Mouse (Mus musculus) hindbrain, postnatal 0 days (tissue): Measurements from ENCODE around the gene March10. TPM values are rescaled to one million over a fixed set of nuclear protein-coding genes. Genes with fewer than 3 reads are reported as not detected.

Experiments used
- ATAC-seq: fragments of 200-750 bp; cut with Nextera tagmentation; 2 replicates; pipeline ENCODE4 v1.8.0; 2017; ENCODE audit warnings: mild to moderate bottlenecking, moderate TSS enrichment, moderate library complexity
- DNase-seq: peaks from one replicate; pipeline ENCODE4 v3.0.0-alpha.2; 2015; ENCODE audit warnings: low spot score
- H3K27ac ChIP-seq: fragments of 300-500 bp; sonication (generic); 2 replicates; pipeline ENCODE4 v1.5.1; 2014; ENCODE audit warnings: mild to moderate bottlenecking
- H3K27me3 ChIP-seq: fragments of 300-500 bp; sonication (generic); 2 replicates; pipeline ENCODE4 v1.6.1; 2014; ENCODE audit warnings: low read length, mixed read lengths; ENCODE audit not compliant: insufficient read depth
- H3K36me3 ChIP-seq: fragments of 300-500 bp; sonication (generic); 2 replicates; pipeline ENCODE4 v1.6.1; 2014; ENCODE audit warnings: low read length, mixed read lengths; ENCODE audit not compliant: insufficient read depth
- H3K4me1 ChIP-seq: fragments of 300-500 bp; sonication (generic); 2 replicates; pipeline ENCODE4 v1.6.1; 2014; ENCODE audit warnings: antibody characterized with exemption, low read length, mixed read lengths; ENCODE audit not compliant: insufficient read depth
- H3K4me2 ChIP-seq: fragments of 300-500 bp; sonication (generic); 2 replicates; pipeline ENCODE4 v1.6.1; 2014; ENCODE audit warnings: low read depth, mild to moderate bottlenecking, low read length, moderate library complexity, mixed read lengths
- H3K4me3 ChIP-seq: fragments of 300-500 bp; sonication (generic); 2 replicates; pipeline ENCODE4 v1.5.1; 2014; ENCODE audit warnings: low read length
- H3K9ac ChIP-seq: fragments of 300-500 bp; sonication (generic); replicated peaks from 2 replicates; pipeline ENCODE4 v1.6.1; 2014; ENCODE audit warnings: mild to moderate bottlenecking, low read length, moderate library complexity, mixed read lengths
- H3K9me3 ChIP-seq: fragments of 300-500 bp; sonication (generic); 2 replicates; pipeline ENCODE4 v1.6.1; 2016; ENCODE audit warnings: low read length, mixed read lengths
- CTCF ChIP-seq: IDR thresholded peaks from 2 replicates; pipeline ENCODE4 v1.5.1; 2016; ENCODE audit warnings: antibody characterized with exemption, control low read depth, low read depth
- WGBS: fragments of 180-500 bp; shearing (Covaris S2); extraction: QIAGEN DNeasy Blood & Tissue Kit; methylation state at CpG from one replicate; pipeline ENCODE4 v1.1.7; 2014; 5-methylcytosine and 5-hydroxymethylcytosine counted together
- polyA plus RNA-seq: library from polyadenylated mRNA; unstranded; fragments of >200 nt; fragmentation: Nextera tagmentation; extraction: Ambion mirVana; gene quantifications from 2 replicates; pipeline ENCODE4 v1.2.1, GENCODE M21; 2015
- total RNA-seq: library from RNA; depleted of rRNA; stranded (reverse); fragments of >200 nt; gene quantifications from 2 replicates; pipeline ENCODE4 v1.2.3, GENCODE M21; 2014

Gene March10
- total and polyA plus RNA-seq, 2 experiments from 2014 or later, result 0.52 to 0.58 TPM

DNA sequence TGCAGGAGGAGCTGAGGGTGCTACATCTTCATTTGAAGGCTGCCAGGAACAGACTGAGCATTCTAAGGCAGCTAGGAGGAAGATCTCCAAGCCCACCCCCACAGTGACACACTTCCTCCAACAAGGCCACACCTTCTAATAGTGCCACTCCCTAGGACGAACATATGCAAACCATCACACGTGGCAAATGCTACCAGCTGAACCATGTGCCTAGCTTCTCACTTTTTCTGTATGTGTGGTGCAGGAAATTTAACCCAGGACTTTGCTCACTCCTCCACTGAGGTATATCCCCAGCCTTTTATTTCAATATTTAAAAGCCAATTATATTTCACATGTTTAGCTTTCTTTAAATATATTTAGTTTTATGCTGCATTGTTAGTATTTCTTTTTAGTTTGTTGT, 135.4 kb downstream of the March10 start:
- H3K4me2 ChIP-seq, result no peak overlapping the region
- H3K27me3 ChIP-seq, result no peaks in the 10 kb centered on the region
- WGBS, result 76% methylated on average over 2 of the region's 2 CpGs
- TF ChIP-seq CTCF, result no peak
- H3K36me3 ChIP-seq, result no peaks in the 10 kb centered on the region
- no peak overlapping the region for H3K4me3 ChIP-seq
- H3K9ac ChIP-seq, result no peak overlapping the region
- no peaks in the 10 kb centered on the region for H3K9me3 ChIP-seq
- no peak overlapping the region for H3K27ac ChIP-seq
- ATAC-seq (no peak), DNase-seq (no peak)
- H3K4me1 ChIP-seq, result no peaks in the 10 kb centered on the region

DNA sequence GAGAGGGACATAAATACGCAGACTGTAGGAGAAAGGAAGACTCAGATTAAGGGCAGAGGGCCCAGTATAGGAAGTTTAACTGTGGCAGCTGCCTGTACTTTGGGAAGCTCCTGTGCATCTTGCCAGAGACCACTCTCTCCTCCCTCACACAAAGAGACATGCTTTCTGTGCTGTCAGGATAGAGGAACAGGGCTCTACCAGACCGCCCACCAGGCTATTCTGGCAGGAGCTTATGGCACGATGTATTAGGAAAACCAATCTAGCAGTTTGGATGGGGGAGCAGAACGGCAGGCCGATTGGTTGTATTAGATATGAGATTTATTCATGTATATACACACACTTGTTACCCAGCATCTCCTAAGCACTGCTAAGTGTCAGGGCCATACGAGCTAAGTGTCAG, 138.8 kb downstream of the March10 start:
- no peak overlapping the region for H3K9ac ChIP-seq
- H3K4me3 ChIP-seq, result no peak overlapping the region
- ATAC-seq (no peak), DNase-seq (no peak)
- no peaks in the 10 kb centered on the region for H3K9me3 ChIP-seq
- H3K4me1 ChIP-seq, result peaks cover 9% of the 10 kb centered on the region; the same call in 1 of the 2 replicates
- WGBS, result 91% methylated on average over 6 of the region's 6 CpGs
- H3K4me2 ChIP-seq, result no peak overlapping the region
- H3K27me3 ChIP-seq, result no peaks in the 10 kb centered on the region
- H3K27ac ChIP-seq, result no peak overlapping the region
- no peak for TF ChIP-seq CTCF
- no peaks in the 10 kb centered on the region for H3K36me3 ChIP-seq

DNA sequence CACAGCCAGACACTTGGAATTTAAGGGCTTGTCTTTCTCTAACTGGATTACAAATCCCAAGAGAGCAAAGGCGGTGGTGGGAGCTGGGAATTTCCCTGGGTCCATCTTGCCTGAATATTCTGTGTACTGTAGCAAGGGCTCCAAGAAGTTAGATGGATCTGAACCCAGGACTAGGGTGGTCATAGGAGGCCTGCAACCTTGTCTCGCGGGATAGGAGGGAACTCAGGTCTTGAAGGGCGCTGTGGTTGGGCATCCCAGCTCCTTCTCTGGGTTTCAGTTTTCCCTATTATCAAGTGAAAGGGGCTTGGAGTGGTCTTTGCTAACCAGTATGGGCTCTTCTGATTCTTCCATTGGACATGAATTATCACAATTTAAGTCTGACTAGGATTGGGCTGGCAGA, 140.4 kb downstream of the March10 start:
- no peak overlapping the region for H3K9ac ChIP-seq

DNA sequence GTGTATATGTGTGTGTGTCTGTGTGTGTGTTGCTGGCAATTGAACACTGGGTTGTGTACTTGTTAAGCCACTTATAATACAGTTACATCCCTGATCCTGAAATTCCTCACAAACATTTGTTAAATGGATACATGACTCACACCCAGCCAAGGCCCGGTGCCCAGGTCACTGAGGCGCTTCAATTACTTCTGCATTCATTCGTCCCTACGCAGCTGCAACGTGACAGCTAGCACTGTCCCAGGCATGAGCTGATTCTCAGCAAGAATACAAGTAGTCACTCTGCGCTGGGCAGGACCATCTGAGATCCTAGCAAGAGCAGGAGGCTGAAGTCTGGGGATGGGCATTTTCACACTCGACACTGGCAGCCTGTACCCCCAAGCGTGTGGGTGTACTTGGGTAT, 141.2 kb downstream of the March10 start:
- no peak overlapping the region for H3K4me3 ChIP-seq
- no peak for TF ChIP-seq CTCF
- H3K9me3 ChIP-seq, result no peaks in the 10 kb centered on the region
- H3K9ac ChIP-seq, result no peak overlapping the region
- H3K36me3 ChIP-seq, result no peaks in the 10 kb centered on the region
- DNase-seq (no peak), ATAC-seq (no peak)
- no peak overlapping the region for H3K4me2 ChIP-seq
- H3K27ac ChIP-seq, result no peak overlapping the region
- H3K4me1 ChIP-seq, result peaks cover 16% of the 10 kb centered on the region; the same call in 1 of the 2 replicates
- no peaks in the 10 kb centered on the region for H3K27me3 ChIP-seq
- WGBS, result 50% methylated on average over 8 of the region's 8 CpGs

More for the DNA sequence above, 140.4 kb downstream of the March10 start:
- no peak for ATAC-seq
- 93% methylated on average over 4 of the region's 4 CpGs for WGBS
- DNase-seq, result no peak
- Histone ChIP-seq H3K4me2 (no peak overlapping the region), H3K4me3 (no peak overlapping the region), H3K9me3 (no peaks in the 10 kb centered on the region), H3K4me1 (peaks cover 16% of the 10 kb centered on the region; the same call in 1 of the 2 replicates), H3K27ac (no peak overlapping the region), H3K27me3 (no peaks in the 10 kb centered on the region), H3K36me3 (no peaks in the 10 kb centered on the region)
- TF ChIP-seq CTCF, result no peak

DNA sequence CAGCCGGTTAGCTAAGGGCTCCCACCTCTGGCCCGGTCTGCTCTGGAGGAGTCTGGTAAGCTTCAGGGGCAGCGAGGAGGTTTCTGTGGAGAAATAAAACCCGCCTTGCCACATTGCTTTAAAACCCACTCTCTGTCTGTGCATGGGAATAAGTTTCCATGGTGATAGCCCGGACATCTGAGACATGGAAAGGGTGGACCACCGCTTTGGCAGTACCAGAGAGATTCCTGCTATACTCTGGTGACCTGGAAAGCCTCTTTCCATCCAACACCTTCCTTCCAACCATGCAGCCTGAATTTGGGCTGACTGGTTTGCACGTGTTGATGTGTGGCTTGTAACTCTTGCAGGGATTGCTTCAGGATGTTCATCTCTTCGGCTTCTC, 142.9 kb downstream of the March10 start:
- Histone ChIP-seq H3K9me3 (no peaks in the 10 kb centered on the region), H3K9ac (peak overlapping the region; percentile 13; the same call in 1 of the 2 replicates), H3K4me1 (peaks cover 16% of the 10 kb centered on the region; the same call in 1 of the 2 replicates), H3K27ac (peak overlapping the region; percentile 29; the same call in 1 of the 2 replicates), H3K27me3 (no peaks in the 10 kb centered on the region), H3K4me3 (no peak overlapping the region), H3K36me3 (no peaks in the 10 kb centered on the region), H3K4me2 (no peak overlapping the region)
- TF ChIP-seq CTCF, result no peak
- ATAC-seq (peak; percentile 41; the same call in 1 of the 2 replicates), DNase-seq (no peak)
- WGBS, result 21% methylated on average over 8 of the region's 8 CpGs

DNA sequence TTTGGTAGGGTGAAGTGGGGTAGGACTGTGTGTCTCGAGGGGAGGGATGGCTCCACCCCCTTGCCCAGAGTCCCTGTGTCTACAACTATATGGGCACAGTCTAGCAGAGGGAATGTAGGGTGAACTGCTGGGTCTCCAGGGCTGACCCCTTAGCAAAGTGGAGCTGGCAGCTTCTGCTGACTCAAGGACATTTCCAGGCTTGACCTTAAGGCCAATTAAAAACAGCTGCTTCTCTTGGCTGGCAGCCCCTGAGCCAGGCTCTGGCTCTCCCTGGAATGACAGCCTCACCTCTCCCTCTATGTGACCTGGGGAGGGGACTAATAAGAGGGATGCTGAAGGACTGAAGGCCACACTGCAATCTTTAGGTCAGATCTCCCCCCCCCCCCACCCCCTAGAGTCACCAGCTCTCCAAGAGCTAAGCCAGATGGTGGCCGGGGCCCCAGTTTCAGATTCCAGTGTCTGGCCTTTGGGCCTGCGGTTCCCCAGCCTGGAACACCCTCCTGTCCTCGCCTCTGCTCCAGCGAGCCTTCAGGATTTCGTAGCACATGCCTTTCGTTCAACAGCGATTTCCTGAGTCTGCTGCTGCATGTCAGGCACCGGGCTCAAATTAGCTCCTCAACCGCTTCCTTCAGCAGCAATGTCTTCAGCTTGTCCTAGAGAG, 143.4 kb downstream of the March10 start:
- H3K4me3 ChIP-seq, result no peak overlapping the region
- 18% methylated on average over 10 of the region's 10 CpGs for WGBS
- H3K9ac ChIP-seq, result no peak overlapping the region
- peaks cover 16% of the 10 kb centered on the region; the same call in 1 of the 2 replicates for H3K4me1 ChIP-seq
- DNase-seq (peak; percentile 31), ATAC-seq (peak; percentile 65)
- no peaks in the 10 kb centered on the region for H3K27me3 ChIP-seq
- H3K36me3 ChIP-seq, result no peaks in the 10 kb centered on the region
- H3K4me2 ChIP-seq, result no peak overlapping the region
- TF ChIP-seq CTCF, result no peak
- no peaks in the 10 kb centered on the region for H3K9me3 ChIP-seq
- peak overlapping the region; percentile 29; the same call in 1 of the 2 replicates for H3K27ac ChIP-seq

DNA sequence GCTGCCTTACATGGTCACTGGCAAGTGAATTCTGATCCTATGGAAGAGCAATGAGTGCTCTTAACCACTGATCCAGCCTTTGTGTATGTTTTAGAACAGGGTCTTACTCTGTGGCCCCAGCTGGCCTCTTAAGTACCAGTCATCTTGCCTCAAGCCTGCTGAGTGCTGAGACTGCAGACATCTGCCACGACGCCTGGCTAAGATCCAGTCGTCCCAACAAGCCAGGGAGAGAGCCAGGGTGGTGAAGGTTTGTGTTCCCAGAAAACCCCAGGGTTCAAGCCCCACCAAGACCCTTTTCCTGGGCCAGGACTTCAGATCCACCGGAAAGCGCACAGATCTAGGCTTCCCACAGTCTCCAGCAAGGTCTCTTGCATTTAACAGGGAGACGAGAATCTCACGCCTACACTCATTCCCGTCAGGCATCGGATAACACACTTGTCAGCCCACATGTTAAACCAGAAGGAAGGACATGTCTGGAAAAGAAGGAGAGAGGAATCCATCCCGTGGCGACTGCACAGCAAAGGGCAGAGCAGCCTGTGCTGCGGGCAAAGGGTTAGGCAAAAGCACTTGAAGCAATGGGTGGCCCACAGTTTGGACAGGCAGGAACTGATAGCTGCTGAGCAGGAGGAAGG, 144.1 kb downstream of the March10 start:
- ATAC-seq, result no peak
- 49% methylated on average over 12 of the region's 12 CpGs for WGBS
- Histone ChIP-seq H3K36me3 (no peaks in the 10 kb centered on the region), H3K4me3 (no peak overlapping the region), H3K9ac (no peak overlapping the region), H3K27ac (no peak overlapping the region), H3K4me2 (no peak overlapping the region), H3K4me1 (peaks cover 16% of the 10 kb centered on the region; the same call in 1 of the 2 replicates), H3K9me3 (no peaks in the 10 kb centered on the region), H3K27me3 (no peaks in the 10 kb centered on the region)
- no peak for TF ChIP-seq CTCF
- peak; percentile 51 for DNase-seq
